In the genomic region with DNA sequence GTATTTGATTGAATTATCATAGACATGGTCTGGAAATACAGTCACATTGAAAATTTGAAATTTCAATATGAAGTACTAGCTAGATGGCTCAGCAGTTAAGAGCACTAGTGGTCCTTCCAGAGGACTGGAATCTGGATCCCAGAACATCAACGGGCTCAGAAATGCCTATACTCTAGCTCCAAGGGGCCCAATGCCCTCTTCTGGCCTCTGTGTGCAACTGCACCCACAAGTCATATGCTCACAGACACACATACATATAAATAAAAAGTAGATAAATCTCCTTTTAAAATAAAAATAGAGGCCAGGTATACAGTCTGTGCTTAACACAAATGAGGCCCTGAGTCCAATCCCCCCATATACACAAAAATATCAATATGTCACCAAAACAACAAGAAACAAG, we compare ENCODE assay signal across 17 mouse cellular contexts. TPM values are rescaled to one million over a fixed set of nuclear protein-coding genes. Genes with fewer than 3 reads are reported as not detected.
A peak's percentile ranks its signal among the peaks of the same experiment; 100 is the strongest.
DNase-seq lines count a peak whose midpoint lies in the region; ATAC-seq and TF ChIP-seq lines count a peak whose summit lies in the region.
"Had no signal": no experiment of that assay in that cellular context is flagged by ENCODE, and none has a peak within 500 bp of the region (broad histone marks: within the 10 kb centered on the region; RNA-seq: fewer than 3 reads in every experiment).

No protein-coding gene starts in this region.

- H3K36me3 ChIP-seq in kidney, postnatal 0 days (ENCODE audit: insufficient read depth, low read length) = no peaks in the 10 kb centered on the region
- H3K36me3 ChIP-seq in testis, adult 2 months (ENCODE audit: control insufficient read depth, insufficient read depth, low read length) = no peaks in the 10 kb centered on the region

- H3K9ac ChIP-seq in kidney, postnatal 0 days (ENCODE audit: low read depth, low read length) = no peak overlapping the region
- H3K9ac ChIP-seq: heart, embryonic 12.5 days; limb, embryonic 15.5 days had no signal

- CTCF ChIA-PET in Patski (lab: Charles Lee) = interaction anchor here (1.0 to 3.6 kb wide), 5 partner anchors 8 to 121 kb away, joined by 3 to 20 read pairs (median 4); no protein-coding TSS in a partner anchor

- TF ChIP-seq CTCF in kidney, postnatal 0 days (IDR thresholded peaks at IDR 0.05; ENCODE audit: low read depth) = peak; percentile 60
- TF ChIP-seq CTCF in testis, adult 2 months (IDR thresholded peaks at IDR 0.05; ENCODE audit: control insufficient read depth, insufficient read depth, insufficient replicate concordance, low read depth, low read length) = peak; percentile 32; the same call in 1 of the 2 replicates
- TF ChIP-seq CTCF in Patski (IDR thresholded peaks at IDR 0.05) = peak; percentile 71

- no peak for TF ChIP-seq POLR2A in testis, adult 2 months (IDR thresholded peaks at IDR 0.05; ENCODE audit: control insufficient read depth, low read depth, low read length)

- DNase-seq in kidney, postnatal 0 days (ENCODE audit: low spot score) = no peak
- no peak for DNase-seq in kidney, adult 9 months
- no peak for DNase-seq in testis, postnatal 10 days (ENCODE audit: low spot score)
- no peak for DNase-seq in Patski (ENCODE audit: low read depth, low spot score)
- DNase-seq in frontal cortex, postnatal 36 days (ENCODE audit: low spot score in 2 of 2) = no peak
- no peak for DNase-seq in spleen, postnatal 14 days (ENCODE audit: low spot score in 2 of 2)
- DNase-seq: adrenal gland, postnatal 10 days; cerebellum, postnatal 10 days; gastrocnemius, postnatal 25 days; heart, postnatal 4 days; kidney, postnatal 10 days; layer of hippocampus, adult 9-11 months; lung, postnatal 36 days had no signal

- WGBS in kidney, postnatal 0 days = 87% methylated on average over 1 of the region's 1 CpGs

- ATAC-seq in kidney, postnatal 0 days (replicated peaks; ENCODE audit: low FRiP score, low read depth) = no peak
- ATAC-seq in Patski = no peak

- no peaks in the 10 kb centered on the region for H3K4me1 ChIP-seq in kidney, postnatal 0 days (replicated peaks; ENCODE audit: insufficient read depth, low read length)
- no peaks in the 10 kb centered on the region for H3K4me1 ChIP-seq in testis, adult 2 months (ENCODE audit: control insufficient read depth, insufficient read depth, low read length)

- POLR2A ChIA-PET in Patski (lab: Charles Lee) = interaction anchor here (1.0 to 1.1 kb wide), 2 partner anchors 11 to 12 kb away, joined by 3 to 4 read pairs; a partner anchor contains a TSS

- H3K27ac ChIP-seq in kidney, postnatal 0 days = no peak overlapping the region
- H3K27ac ChIP-seq in testis, adult 2 months (ENCODE audit: control insufficient read depth, insufficient read depth, low read depth, low read length) = no peak overlapping the region
- H3K27ac ChIP-seq: limb, embryonic 15.5 days had no signal

- in situ Hi-C loops in Patski (cut with MboI; ENCODE audit: low pct_unique_long_range_greater_than_20kb) = no loop called here

- no peaks in the 10 kb centered on the region for H3K9me3 ChIP-seq in kidney, postnatal 0 days (replicated peaks; ENCODE audit: low read length)
- H3K9me3 ChIP-seq: limb, embryonic 15.5 days had no signal

- no peak overlapping the region for H3K4me2 ChIP-seq in kidney, postnatal 0 days (ENCODE audit: low read length)
- H3K4me2 ChIP-seq: heart, embryonic 12.5 days; limb, embryonic 15.5 days; midbrain, embryonic 11.5 days had no signal

- H3K27me3 ChIP-seq in kidney, postnatal 0 days (ENCODE audit: insufficient read depth, low read length) = no peaks in the 10 kb centered on the region
- H3K27me3 ChIP-seq in testis, adult 2 months (ENCODE audit: control insufficient read depth, insufficient read depth, low read length) = no peaks in the 10 kb centered on the region
- H3K27me3 ChIP-seq in Patski = no peaks in the 10 kb centered on the region
- H3K27me3 ChIP-seq: heart, embryonic 12.5 days; limb, embryonic 15.5 days had no signal

- no peak overlapping the region for H3K4me3 ChIP-seq in kidney, postnatal 0 days (replicated peaks; ENCODE audit: low read depth, low read length)
- H3K4me3 ChIP-seq in testis, adult 2 months (ENCODE audit: control insufficient read depth, low read depth, low read length) = no peak overlapping the region
- H3K4me3 ChIP-seq: heart, embryonic 12.5 days; limb, embryonic 15.5 days had no signal

RNA-seq across cellular contexts. Expression of a gene that starts 11.8 kb away (rescaled TPM):
- 23.7 and 26.0 TPM in 2 replicates for polyA plus RNA-seq in kidney, postnatal 0 days (2015; fragmentation: Nextera tagmentation; extraction: Ambion mirVana)
- polyA plus RNA-seq in testis, adult 2 months (2012; rRNA removed) = 83.2 and 84.0 TPM in 2 replicates
- 107 TPM for polyA plus RNA-seq in Patski (2021)

RNA-seq across cellular contexts. Expression of a gene that starts 19.7 kb away (rescaled TPM):
- 122 and 128 TPM in 2 replicates for polyA plus RNA-seq in kidney, postnatal 0 days (2015; fragmentation: Nextera tagmentation; extraction: Ambion mirVana)
- polyA plus RNA-seq in testis, adult 2 months (2012; rRNA removed) = 7.5 and 8.6 TPM in 2 replicates
- polyA plus RNA-seq in Patski (2021) = 58.6 TPM
